Mouse (Mus musculus) C3H10T1/2 (cell line): ENCODE measurements around the gene Gm9999. TPM values are rescaled to one million over a fixed set of nuclear protein-coding genes. Genes with fewer than 3 reads are reported as not detected.

Experiments
- polyA plus RNA-seq, 2 experiments: library from polyadenylated mRNA; unstranded; fragments of >200 nt; fragmentation: generic; extraction: Trizol; gene quantifications; one replicate each; pipeline ENCODE4 v1.2.1; 2012; ENCODE audit warnings: missing spikeins in 2 of 2

Gene Gm9999
- not detected for polyA plus RNA-seq

GRCm38 (mm10) chr7:46983280-46983679, at the start of gene Gm9999:
Gm9999 (plus strand) TSS chr7:46983580.

DNA sequence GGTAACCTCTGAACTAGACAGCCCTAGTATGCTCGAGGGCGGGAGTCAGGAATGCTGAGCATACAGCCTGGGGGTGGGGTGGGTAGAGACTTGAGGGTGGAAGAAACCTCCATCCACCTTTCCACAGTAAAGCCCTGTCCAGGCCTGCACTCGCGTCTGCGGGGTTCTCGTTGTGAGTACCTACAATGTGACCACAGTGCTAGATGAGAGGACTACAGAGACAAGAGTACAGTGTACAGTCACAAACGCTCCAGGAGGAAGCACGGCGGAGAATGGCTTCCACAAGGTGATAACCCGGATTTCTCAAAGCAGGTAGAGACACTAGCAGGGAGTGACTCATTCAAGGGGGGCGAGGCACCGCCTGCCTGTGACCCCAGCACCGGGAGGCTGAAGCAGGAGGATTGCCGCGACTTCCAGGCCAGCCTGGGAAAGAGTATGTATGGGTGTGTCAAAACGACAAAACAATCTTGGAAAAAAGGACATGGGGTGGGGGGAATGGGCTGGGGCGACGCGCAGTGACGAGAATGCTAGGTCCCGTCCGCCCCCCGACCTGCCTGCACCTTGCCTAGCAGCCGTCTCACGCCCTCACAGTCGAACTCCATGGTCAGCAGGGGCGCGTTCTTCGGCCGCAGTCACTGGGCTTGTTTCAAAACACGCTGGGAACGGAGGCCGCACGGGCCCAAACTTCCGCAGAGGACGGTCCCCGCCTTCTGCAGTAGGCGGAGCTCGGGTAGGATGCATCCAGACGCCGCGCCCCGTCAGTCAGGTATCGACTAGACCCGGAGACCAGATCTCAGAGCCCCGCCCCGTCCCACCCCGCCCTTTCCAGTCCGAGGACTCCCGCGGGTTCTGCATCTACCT, 25.3 kb upstream of the Gm9999 start, which contains the start of gene Uevld:
Uevld (minus strand) TSS at position 697 of the 861 bp plus-strand sequence.

DNA sequence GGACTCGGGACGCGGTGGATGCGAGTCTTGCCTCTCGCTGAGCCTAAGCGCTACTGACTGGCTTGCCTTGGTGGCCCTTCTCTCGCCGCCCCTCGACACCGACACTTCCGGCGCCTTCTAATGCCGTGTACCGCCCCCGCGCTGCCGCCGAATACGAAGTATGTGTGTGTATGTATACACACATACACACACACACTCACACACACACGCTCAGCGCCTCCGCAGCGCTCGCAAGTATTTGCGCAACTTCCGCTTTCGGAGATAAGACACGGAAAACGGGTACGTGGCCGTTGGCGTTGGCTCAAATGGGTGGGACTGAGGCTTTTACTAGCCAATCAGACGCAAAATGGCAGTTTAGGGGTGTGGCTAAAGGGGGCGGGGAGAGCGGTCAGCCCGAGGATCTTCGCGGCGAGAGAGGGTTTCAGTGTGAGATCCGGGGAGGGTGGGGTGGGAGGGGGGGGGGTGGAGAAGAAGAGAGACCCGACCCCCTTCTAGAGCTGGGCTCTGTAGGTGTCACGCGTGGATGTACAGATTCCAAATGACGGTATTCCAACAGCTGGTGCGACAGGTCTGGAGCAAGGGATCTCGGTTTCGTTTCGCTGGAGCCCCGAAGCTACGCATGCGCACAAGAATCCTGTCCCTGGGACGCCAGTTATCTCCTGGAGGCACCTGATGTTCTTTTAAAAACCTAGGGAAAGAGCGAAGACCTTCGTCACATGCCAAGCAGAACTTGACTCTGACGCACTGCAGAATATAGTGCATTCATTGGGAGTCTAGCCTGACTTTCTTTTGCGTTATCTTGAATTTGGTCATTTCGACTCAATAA, 25.0 kb downstream of the Gm9999 start, which contains the start of gene Spty2d1:
Spty2d1 (minus strand) TSS at position 244 of the 826 bp plus-strand sequence.

Other genes starting within 250 kb of the Gm9999 start
- not detected for gene Saa1, start 240.6 kb upstream of the Gm9999 start, polyA plus RNA-seq
- not detected for gene Saa2, start 231.8 kb upstream of the Gm9999 start, polyA plus RNA-seq
- 10 to 100 TPM in 1 of 2 experiments, 1 to 10 TPM in 1; 1.3 to 10.8 TPM for gene Hps5, start 187.5 kb upstream of the Gm9999 start, polyA plus RNA-seq
- 10 to 100 TPM in 1 of 2 experiments, 1 to 10 TPM in 1; 1.3 to 12.2 TPM for gene Gtf2h1, start 187.5 kb upstream of the Gm9999 start, polyA plus RNA-seq
- 1,000 to 10,000 TPM in 1 of 2 experiments, 100 to 1,000 TPM in 1; 578 to 1,659 TPM for gene Ldha, start 142.1 kb upstream of the Gm9999 start, polyA plus RNA-seq
- not detected for gene Ldhc, start 122.4 kb upstream of the Gm9999 start, polyA plus RNA-seq
- 10 to 100 TPM; 16.1 to 42.5 TPM for gene Tsg101, start 63.6 kb upstream of the Gm9999 start, polyA plus RNA-seq
- 1 to 10 TPM in 1 of 2 experiments, under 1 TPM in 1; 0.44 to 7.0 TPM for gene Uevld, start 25.1 kb upstream of the Gm9999 start, polyA plus RNA-seq
- gene Spty2d1, start 24.8 kb downstream of the Gm9999 start, polyA plus RNA-seq, result 1 to 10 TPM in 1 of 2 experiments, under 1 TPM in 1; 0.33 to 4.3 TPM
- 10 to 100 TPM in 1 of 2 experiments, 1 to 10 TPM in 1; 8.1 to 13.9 TPM for gene Tmem86a, start 67.0 kb downstream of the Gm9999 start, polyA plus RNA-seq
- under 1 TPM; 0.08 to 0.21 TPM for gene Ptpn5, start 150.1 kb downstream of the Gm9999 start, polyA plus RNA-seq
- not detected for gene Mrgpra6, start 221.3 kb downstream of the Gm9999 start, polyA plus RNA-seq